Mouse (Mus musculus) ES-CJ7 (cell line): ENCODE results near the gene Tbx1.
A peak's percentile ranks its signal among the peaks of the same experiment; 100 is the strongest.

Experiments
- DNase-seq: peaks from one replicate; pipeline ENCODE4 v3.0.0; 2011; ENCODE audit warnings: low read depth, low spot score

Tbx1 gene

DNA sequence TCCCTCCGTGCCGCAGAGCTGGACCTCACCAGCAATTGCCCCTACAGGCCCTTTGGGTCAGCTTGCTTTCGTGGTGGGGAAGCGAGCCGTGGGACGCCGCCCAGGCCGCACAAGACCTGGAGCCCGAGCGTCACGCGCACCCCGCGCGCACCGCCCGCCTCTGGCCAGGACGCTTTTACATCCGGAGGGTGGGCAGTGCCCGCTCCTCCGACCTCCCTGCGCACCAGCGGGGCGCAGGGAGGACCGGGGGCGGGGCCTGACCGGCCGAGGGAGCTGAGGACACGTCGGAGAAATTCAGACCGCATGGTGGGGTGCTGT, 1.8 kb downstream of the Tbx1 start:
- DNase-seq: no peak

GRCm38 (mm10) chr16:18587847-18588737, 2.4 kb downstream of the Tbx1 start:
- DNase-seq: peak; percentile 32

DNA sequence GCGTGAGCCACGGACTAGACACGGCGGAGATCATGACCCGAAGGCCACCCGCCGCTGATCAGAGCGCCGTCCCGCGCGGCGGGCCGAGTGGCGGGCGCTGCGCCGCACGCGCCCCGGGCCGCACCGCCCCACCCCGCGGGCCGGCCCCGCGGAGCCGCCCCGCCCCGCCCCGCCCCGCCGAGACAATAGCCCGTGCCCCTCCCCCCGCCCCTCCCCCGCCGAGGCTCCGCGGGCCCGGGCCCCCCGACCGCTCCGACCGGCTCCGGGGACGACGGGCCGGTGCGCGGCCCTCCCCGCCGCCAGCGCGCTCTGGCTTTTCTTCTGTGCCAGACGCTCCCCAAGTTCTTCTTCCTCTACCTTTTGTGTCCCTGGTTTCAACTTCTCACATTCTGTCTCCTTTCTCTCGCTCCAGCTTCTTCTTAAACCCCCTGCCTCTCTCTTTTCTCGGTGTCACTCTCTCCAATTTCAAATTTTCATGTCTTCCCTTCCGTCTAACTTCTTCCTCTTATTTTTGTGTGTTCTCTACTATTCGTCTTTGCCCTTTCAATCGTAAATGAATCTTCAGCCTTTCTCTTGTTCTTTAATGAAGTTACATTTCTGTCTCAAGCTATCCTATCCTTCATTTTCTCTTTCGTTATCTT, 3.4 kb downstream of the Tbx1 start:
- peak; percentile 27 for DNase-seq

- no peak for DNase-seq
These were observed 4.2 kb downstream of the Tbx1 start for GRCm38 (mm10) chr16:18586076-18586905.

DNA sequence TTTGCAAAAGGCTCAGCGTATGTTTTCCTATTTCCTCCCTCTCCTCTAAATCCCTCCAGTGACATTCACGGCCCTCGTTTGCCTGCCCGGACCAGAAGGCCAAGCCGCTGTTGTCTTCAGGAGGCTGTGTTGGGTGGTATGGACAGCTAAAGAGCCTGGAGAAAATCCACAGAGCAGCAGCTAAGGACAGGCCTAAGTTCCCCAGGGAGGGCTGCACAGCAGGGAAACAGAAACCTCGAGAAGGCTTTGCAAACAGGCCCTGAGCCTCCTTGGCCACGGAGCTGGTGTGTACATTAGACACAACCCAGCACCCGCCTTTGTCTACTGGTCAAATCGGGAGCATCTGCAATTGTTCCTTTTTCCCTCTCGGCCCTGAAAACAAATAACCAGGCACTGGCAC, 4.8 kb downstream of the Tbx1 start:
- DNase-seq: no peak

DNA sequence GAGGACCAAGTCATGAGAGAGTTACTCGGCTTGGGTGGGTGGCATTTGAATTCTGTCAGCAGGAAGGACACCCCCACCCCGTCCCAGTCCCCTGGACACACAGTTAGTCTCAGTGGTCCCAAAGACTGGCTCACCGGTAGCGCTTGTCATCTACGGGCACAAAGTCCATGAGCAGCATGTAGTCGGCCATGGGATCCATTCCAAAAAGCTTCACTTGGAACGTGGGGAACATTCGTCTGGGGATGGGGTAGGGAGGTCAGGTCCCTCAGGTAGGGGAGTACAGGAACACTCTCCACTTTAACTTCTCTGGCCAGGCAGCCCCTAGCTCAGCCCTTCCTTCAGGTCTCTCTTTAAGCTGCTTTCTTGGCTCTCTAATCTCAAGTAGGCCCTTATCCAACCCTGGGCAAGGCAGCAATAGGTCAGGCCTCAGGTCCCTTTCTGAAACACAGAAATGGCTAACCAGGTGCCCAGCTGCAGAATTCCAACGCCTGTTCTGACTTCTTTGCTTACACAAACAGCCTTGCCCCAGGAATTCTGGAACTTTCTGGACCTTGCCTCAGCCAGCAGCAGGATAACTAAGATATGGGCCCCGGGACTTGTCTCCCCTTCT, 5.5 kb downstream of the Tbx1 start:
- DNase-seq: no peak

DNA sequence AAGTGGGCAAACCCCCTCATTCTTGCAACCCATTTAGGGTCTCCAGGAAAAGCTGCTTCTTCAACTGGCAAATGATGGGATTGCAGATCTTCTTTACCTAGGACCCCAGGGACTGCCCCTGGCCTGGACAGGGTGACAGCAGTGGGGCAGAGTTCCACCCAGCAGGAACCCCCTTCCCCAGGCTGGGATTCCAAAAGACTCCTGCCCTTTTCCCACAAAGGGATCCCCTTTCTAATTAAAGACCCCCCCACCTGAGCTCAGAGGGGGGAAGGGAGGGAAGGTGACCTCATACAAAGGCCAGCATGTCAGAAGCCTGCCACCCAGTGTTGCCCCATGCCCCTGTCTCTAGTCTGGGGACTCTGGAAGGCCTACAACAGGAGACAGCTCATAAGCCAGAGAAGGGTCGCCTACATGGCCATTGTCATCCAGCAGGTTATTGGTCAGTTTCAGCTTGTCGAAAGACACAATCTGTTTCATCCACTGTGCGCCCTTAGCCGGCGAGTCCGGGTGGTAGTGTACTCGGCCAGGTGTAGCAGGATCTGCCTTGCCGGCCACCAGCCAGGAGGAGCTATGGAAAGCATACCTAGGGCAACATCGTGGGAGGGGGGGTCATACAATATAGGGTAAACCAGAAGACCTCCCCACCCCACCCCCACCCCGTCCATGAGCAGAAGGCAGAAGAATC, 6.7 kb downstream of the Tbx1 start:
- no peak for DNase-seq

- DNase-seq: no peak
These were observed 7.3 kb downstream of the Tbx1 start for GRCm38 (mm10) chr16:18583169-18583568.

DNA sequence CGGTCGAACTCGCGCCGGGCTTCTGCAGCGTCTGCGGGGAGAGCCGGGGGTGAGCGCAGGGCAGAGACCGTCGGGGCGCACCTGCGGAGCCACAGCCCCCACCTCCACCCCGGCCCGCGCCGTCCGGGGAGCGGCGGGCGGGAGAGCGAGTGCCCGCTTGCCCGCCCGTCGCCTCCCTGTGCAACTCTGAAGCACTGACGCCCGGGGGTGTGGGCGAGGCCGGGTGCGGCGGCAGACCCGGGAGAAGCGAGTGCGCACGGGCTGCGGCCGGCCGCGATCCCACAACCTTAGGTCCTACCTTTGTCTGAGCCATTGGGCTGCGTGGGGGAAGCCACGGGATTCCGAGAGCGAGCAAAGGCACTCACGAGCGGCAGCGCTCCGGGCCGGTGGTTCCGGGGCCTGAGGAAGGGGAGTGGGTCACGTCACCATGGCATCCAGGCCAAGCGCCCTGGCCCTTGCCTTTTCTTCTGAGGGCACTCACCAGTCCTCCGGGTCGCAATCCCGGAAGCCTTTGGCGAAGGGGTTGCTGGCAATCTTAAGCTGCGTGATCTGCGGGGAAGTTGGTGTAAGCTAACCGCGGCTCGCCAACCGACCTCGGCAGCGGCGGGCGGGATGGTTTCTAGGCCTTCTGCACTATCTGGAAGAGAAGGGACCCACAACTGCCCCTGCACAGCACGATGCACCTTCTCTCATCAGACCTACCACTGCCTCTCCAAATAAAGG, 7.9 kb downstream of the Tbx1 start:
- peak; percentile 34 for DNase-seq

DNA sequence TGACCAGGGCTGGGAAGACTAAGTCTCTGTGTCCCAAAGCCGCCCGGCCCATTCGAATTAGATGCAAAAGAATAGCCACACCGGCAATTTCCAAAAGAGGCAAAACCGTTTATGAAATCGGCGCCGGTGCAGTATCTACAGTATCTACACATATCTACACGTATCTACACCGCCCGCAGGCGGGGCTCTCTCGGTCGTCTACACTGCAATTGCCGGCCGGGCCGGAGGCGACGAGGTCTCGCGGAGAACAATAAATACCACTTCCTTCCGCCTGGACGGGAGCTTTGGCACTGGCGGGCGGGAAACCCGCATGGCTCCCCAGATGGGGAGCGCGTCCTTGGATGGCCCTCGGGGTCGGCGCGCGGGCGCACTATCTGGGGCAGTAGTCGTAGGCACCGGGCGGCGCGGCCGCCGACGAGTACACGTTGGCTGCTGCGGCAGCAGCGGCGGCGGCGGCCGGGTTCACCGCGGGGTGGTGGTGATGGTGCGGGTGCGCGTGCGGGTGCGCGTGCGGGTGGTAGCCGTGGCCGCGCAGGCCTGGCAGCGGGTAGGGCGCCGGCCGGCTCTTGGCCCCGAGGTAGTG, 8.8 kb downstream of the Tbx1 start:
- peak; percentile 29 for DNase-seq

DNA sequence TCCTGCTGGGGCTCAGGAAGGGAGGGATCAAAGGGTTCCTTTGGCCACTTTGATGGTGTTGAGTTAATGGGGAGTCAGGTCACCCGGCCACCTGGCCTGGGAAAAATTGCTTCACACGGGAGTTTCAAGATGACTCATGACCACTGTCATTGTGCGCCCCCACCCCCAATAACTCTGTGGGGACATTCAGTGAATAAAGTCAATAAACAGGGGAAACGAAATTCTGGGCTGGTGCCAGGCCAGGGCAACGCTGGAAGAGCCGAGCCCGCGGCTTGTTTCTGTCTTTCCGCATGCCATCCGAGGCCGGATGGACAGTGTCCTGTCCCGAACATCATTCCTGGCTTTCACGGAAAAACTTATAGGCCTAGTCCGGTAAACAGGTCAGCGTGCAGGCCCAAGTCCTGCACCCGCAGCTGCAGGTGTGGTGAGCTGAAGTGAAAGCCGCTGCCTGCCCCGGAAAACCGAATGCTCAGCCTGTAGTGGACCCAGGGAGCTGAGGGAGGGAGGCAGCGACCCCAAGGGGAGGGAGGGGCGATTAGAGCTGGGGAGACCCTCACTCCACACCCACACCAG, 9.3 kb downstream of the Tbx1 start:
- no peak for DNase-seq

GRCm38 (mm10) chr16:18580389-18580788, 10.1 kb downstream of the Tbx1 start:
- DNase-seq: no peak

DNA sequence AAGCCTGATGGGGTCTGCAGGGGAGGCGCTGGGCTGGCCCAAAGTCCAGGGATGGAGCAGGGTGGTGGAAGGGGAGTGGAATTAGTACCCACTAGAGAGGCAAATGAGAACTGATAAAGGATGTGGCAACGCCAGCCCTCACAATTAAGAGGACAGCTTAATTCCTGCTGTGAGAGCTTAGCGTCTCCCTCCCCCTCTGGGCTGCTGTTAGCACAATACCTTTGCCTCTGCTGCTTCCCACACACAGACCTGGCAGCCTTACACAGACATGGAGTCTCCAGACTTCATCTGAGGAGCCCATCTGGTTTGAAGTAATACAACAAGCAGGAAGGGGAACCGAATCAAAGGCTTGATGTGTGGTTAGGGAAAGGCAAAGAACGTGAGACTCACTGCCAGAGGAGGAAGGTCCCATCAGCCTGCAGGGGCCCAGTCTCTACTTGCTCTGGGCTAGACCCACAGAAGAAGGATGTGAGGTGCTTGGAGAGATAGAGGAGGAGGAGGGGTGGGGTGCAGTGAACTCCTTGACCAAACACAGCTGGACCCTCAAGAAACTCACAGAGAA, 12.8 kb downstream of the Tbx1 start:
- DNase-seq: peak; percentile 28

GRCm38 (mm10) chr16:18577071-18577470, 13.4 kb downstream of the Tbx1 start:
- DNase-seq: no peak

DNA sequence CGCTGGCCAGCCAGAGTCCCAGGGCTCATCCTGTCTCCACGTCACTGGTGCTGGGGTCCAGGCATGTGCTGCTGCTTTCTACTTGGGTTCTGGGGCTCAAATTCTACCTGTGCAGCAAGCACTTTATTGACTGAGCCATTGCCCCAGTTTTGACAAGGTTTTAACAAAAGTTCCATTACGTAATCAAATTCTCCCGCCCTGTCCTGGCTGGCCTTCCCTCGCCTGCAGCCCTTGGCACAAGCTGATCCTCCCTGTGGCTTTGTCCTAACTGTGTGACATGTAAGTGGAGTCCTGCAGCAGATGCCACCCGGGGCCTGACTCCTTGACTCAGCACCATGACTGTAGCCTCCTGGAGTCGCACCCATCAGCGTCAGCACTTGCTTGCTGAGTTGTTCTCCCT, 16.3 kb downstream of the Tbx1 start:
- no peak for DNase-seq

- DNase-seq: no peak
These were observed 21.9 kb downstream of the Tbx1 start for GRCm38 (mm10) chr16:18568599-18568998.

DNA sequence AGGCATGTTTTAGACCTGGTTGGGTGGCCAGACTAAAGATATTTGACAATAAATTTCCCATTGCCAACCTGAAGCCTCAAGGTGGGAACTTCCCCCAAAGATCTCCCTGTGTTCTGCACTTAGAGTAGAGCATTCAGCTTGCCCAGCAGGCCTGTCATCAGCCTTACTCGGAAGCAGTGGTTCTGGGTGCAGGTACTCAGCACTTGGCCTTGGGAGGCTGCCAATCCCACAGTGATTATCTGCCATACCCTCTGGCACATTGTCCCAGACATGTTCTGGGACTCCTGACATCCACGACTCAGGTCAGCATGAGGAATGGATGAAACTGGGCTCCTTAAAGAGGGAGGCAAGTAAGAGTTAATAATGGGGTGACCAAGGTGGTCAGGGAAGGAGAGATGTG, 26.0 kb downstream of the Tbx1 start:
- DNase-seq: no peak

GRCm38 (mm10) chr16:18556461-18556860, 34.0 kb downstream of the Tbx1 start:
- DNase-seq: no peak

- no peak for DNase-seq
These were observed 35.1 kb downstream of the Tbx1 start for GRCm38 (mm10) chr16:18555235-18555935.
